Mouse (Mus musculus): ENCODE data around the gene Usp34.

DNA sequence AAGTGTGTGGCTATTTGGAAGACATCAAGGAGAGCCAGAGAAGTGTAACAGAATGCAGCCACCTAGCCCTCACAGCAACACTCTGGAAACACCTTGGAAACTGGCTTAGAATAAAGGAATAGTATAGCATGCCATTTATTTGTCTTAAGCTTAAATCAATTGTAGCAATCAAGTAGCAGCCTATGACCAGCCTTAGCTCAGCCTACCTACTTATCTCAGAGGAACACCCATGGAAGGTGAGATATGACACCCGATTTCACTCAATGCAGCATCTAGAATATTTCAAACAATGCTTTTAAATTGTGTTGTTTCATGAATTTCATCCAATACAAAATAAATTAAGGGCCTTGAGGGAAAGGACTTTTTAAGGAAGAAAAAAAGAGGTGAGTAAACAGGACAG, 183.3 kb downstream of the Usp34 start:
- TF ChIP-seq CTCF (IDR thresholded peaks at IDR 0.05; ENCODE audit: extremely low read depth, insufficient read depth, insufficient read length, insufficient replicate concordance) (no peak), POLR2A (IDR thresholded peaks at IDR 0.05; ENCODE audit: low read depth, low read length) (no peak)
